Mouse (Mus musculus) mesoderm, embryonic 11.5 days (tissue): Measurements from ENCODE around the gene Olfr288.
A peak's percentile ranks its signal among the peaks of the same experiment; 100 is the strongest.

Experiments
- DNase-seq: peaks from one replicate; pipeline ENCODE4 v3.0.0-alpha.2; 2012; ENCODE audit warnings: low read depth, low spot score

Olfr288 gene

GRCm38 (mm10) chr15:98166963-98167644 is 28.2 kb downstream of the Olfr288 start, which contains the start of gene Ccdc184:
Gene Ccdc184 (plus strand): TSS chr15:98167158.
- no peak for DNase-seq

GRCm38 (mm10) chr15:98165525-98165924 is 29.8 kb downstream of the Olfr288 start, which contains the start of gene Asb8:
Gene Asb8 (minus strand): TSS chr15:98165625.
- no peak for DNase-seq

GRCm38 (mm10) chr15:98162561-98162960 is 32.8 kb downstream of the Olfr288 start:
- no peak for DNase-seq

- DNase-seq: no peak
Measured at GRCm38 (mm10) chr15:98161026-98161805, 34.1 kb downstream of the Olfr288 start.

GRCm38 (mm10) chr15:98157253-98157652 is 38.1 kb downstream of the Olfr288 start:
- DNase-seq: no peak

- DNase-seq: no peak
Measured at GRCm38 (mm10) chr15:98155944-98156343, 39.4 kb downstream of the Olfr288 start.

GRCm38 (mm10) chr15:98155272-98155671 is 40.1 kb downstream of the Olfr288 start:
- DNase-seq: no peak

GRCm38 (mm10) chr15:98154631-98155030 is 40.7 kb downstream of the Olfr288 start:
- DNase-seq: no peak

- DNase-seq: no peak
Measured at GRCm38 (mm10) chr15:98154146-98154545, 41.2 kb downstream of the Olfr288 start.

GRCm38 (mm10) chr15:98153625-98154024 is 41.7 kb downstream of the Olfr288 start:
- DNase-seq: peak; percentile 52

- no peak for DNase-seq
Measured at GRCm38 (mm10) chr15:98152916-98153315, 42.4 kb downstream of the Olfr288 start.

- DNase-seq: no peak
Measured at GRCm38 (mm10) chr15:98149166-98149602, 46.2 kb downstream of the Olfr288 start.

- DNase-seq: no peak
Measured at GRCm38 (mm10) chr15:98148356-98148755, 47.0 kb downstream of the Olfr288 start.

- DNase-seq: peak; percentile 96
Measured at GRCm38 (mm10) chr15:98145559-98146181, 49.7 kb downstream of the Olfr288 start.

- DNase-seq: peak; percentile 23
Measured at GRCm38 (mm10) chr15:98144861-98145507, 50.4 kb downstream of the Olfr288 start.

GRCm38 (mm10) chr15:98142515-98142914 is 52.8 kb downstream of the Olfr288 start:
- no peak for DNase-seq

GRCm38 (mm10) chr15:98140809-98141208 is 54.5 kb downstream of the Olfr288 start:
- no peak for DNase-seq

GRCm38 (mm10) chr15:98139763-98140162 is 55.6 kb downstream of the Olfr288 start:
- no peak for DNase-seq

- DNase-seq: no peak
Measured at GRCm38 (mm10) chr15:98136871-98137270, 58.5 kb downstream of the Olfr288 start.
